Mouse (Mus musculus): ENCODE measurements around the gene Cinp.

- TF ChIP-seq CTCF (IDR thresholded peaks at IDR 0.05; ENCODE audit: low read depth, low read length) (no peak), GATA1 (IDR thresholded peaks at IDR 0.05; ENCODE audit: borderline replicate concordance, low read length) (no peak), POLR2AphosphoS5 (IDR thresholded peaks at IDR 0.05; ENCODE audit: insufficient replicate concordance, low read depth, low read length) (no peak), TAL1 (conservative IDR thresholded peaks at IDR 0.05; ENCODE audit: low read depth, low read length) (no peak), GATA2 (IDR thresholded peaks at IDR 0.05; ENCODE audit: borderline replicate concordance, low read depth, low read length) (no peak)
These were observed 37.0 kb downstream of the Cinp start for GRCm38 (mm10) chr12:110851923-110852322.

Measured in G1E (cell line).